Mouse (Mus musculus): ENCODE measurements around the gene Rasal1. TPM values are rescaled to one million over a fixed set of nuclear protein-coding genes. Genes with fewer than 3 reads are reported as not detected.

The Rasal1 gene
- polyA plus RNA-seq, 1 experiment from 2014 or later, result 0.15 TPM

- Histone ChIP-seq H3K9ac (ENCODE audit: low read depth, low read length) (no peak overlapping the region), H3K4me3 (ENCODE audit: low read depth, low read length) (no peak overlapping the region), H3K27ac (ENCODE audit: low read length) (no peak overlapping the region), H3K9me3 (replicated peaks; ENCODE audit: control insufficient read depth, low read length) (no peaks in the 10 kb centered on the region), H3K4me1 (ENCODE audit: control insufficient read depth, low read depth, low read length) (peaks cover 12% of the 10 kb centered on the region), H3K4me2 (ENCODE audit: low read depth, low read length) (no peak overlapping the region), H3K36me3 (ENCODE audit: control insufficient read depth, insufficient read depth) (no peaks in the 10 kb centered on the region), H3K27me3 (ENCODE audit: control insufficient read depth, insufficient read depth, low read depth, low read length) (peaks cover 26% of the 10 kb centered on the region)
- ATAC-seq (ENCODE audit: low read depth), result no peak
- 17% methylated on average over 3 of the region's 3 CpGs for WGBS (ENCODE audit: insufficient replicate concordance)
Measured at GRCm38 (mm10) chr5:120644227-120644626, 4.4 kb upstream of the Rasal1 start.

GRCm38 (mm10) chr5:120645851-120646250 is 2.8 kb upstream of the Rasal1 start:
- 44% methylated on average over 6 of the region's 6 CpGs for WGBS (ENCODE audit: insufficient replicate concordance)
- H3K9me3 ChIP-seq (replicated peaks; ENCODE audit: control insufficient read depth, low read length), result no peaks in the 10 kb centered on the region
- H3K36me3 ChIP-seq (ENCODE audit: control insufficient read depth, insufficient read depth), result no peaks in the 10 kb centered on the region
- H3K4me2 ChIP-seq (ENCODE audit: low read depth, low read length), result no peak overlapping the region
- H3K4me1 ChIP-seq (ENCODE audit: control insufficient read depth, low read depth, low read length), result peaks cover 12% of the 10 kb centered on the region
- no peak overlapping the region for H3K27ac ChIP-seq (ENCODE audit: low read length)
- no peak overlapping the region for H3K9ac ChIP-seq (ENCODE audit: low read depth, low read length)
- peaks cover 39% of the 10 kb centered on the region for H3K27me3 ChIP-seq (ENCODE audit: control insufficient read depth, insufficient read depth, low read depth, low read length)
- no peak for ATAC-seq (ENCODE audit: low read depth)
- H3K4me3 ChIP-seq (ENCODE audit: low read depth, low read length), result no peak overlapping the region

- Histone ChIP-seq H3K9ac (ENCODE audit: low read depth, low read length) (no peak overlapping the region), H3K4me3 (ENCODE audit: low read depth, low read length) (no peak overlapping the region), H3K4me2 (ENCODE audit: low read depth, low read length) (no peak overlapping the region), H3K36me3 (ENCODE audit: control insufficient read depth, insufficient read depth) (no peaks in the 10 kb centered on the region), H3K27ac (ENCODE audit: low read length) (no peak overlapping the region), H3K27me3 (ENCODE audit: control insufficient read depth, insufficient read depth, low read depth, low read length) (peaks cover 39% of the 10 kb centered on the region), H3K4me1 (ENCODE audit: control insufficient read depth, low read depth, low read length) (peaks cover 12% of the 10 kb centered on the region), H3K9me3 (replicated peaks; ENCODE audit: control insufficient read depth, low read length) (no peaks in the 10 kb centered on the region)
- ATAC-seq (ENCODE audit: low read depth), result no peak
- WGBS (ENCODE audit: insufficient replicate concordance), result 52% methylated on average over 4 of the region's 4 CpGs
Measured at GRCm38 (mm10) chr5:120647361-120647760, 1.3 kb upstream of the Rasal1 start.

- peak overlapping the region; percentile 58; the same call in 1 of the 2 replicates for H3K4me2 ChIP-seq (ENCODE audit: low read depth, low read length)
- no peak for ATAC-seq (ENCODE audit: low read depth)
- H3K27ac ChIP-seq (ENCODE audit: low read length), result no peak overlapping the region
- no peak overlapping the region for H3K9ac ChIP-seq (ENCODE audit: low read depth, low read length)
- peaks cover 39% of the 10 kb centered on the region for H3K27me3 ChIP-seq (ENCODE audit: control insufficient read depth, insufficient read depth, low read depth, low read length)
- WGBS (ENCODE audit: insufficient replicate concordance), result 16% methylated on average over 12 of the region's 12 CpGs
- peaks cover 12% of the 10 kb centered on the region for H3K4me1 ChIP-seq (ENCODE audit: control insufficient read depth, low read depth, low read length)
- no peak overlapping the region; the same call in 1 of the 2 replicates for H3K4me3 ChIP-seq (ENCODE audit: low read depth, low read length)
- H3K9me3 ChIP-seq (replicated peaks; ENCODE audit: control insufficient read depth, low read length), result no peaks in the 10 kb centered on the region
- no peaks in the 10 kb centered on the region for H3K36me3 ChIP-seq (ENCODE audit: control insufficient read depth, insufficient read depth)
Measured at GRCm38 (mm10) chr5:120647814-120648491, 659 bp upstream of the Rasal1 start.

- Histone ChIP-seq H3K9me3 (replicated peaks; ENCODE audit: control insufficient read depth, low read length) (no peaks in the 10 kb centered on the region), H3K27me3 (ENCODE audit: control insufficient read depth, insufficient read depth, low read depth, low read length) (peaks cover 29% of the 10 kb centered on the region), H3K4me2 (ENCODE audit: low read depth, low read length) (peak overlapping the region; percentile 58), H3K27ac (ENCODE audit: low read length) (no peak overlapping the region), H3K4me1 (ENCODE audit: control insufficient read depth, low read depth, low read length) (peaks cover 12% of the 10 kb centered on the region), H3K36me3 (ENCODE audit: control insufficient read depth, insufficient read depth) (no peaks in the 10 kb centered on the region), H3K4me3 (ENCODE audit: low read depth, low read length) (peak overlapping the region; percentile 41), H3K9ac (ENCODE audit: low read depth, low read length) (no peak overlapping the region)
- peak; percentile 17; the same call in 1 of the 2 replicates for ATAC-seq (ENCODE audit: low read depth)
- 3% methylated on average over 21 of the region's 21 CpGs for WGBS (ENCODE audit: insufficient replicate concordance)
Measured at GRCm38 (mm10) chr5:120649374-120649933, 842 bp downstream of the Rasal1 start.

GRCm38 (mm10) chr5:120649938-120650337 is 1.3 kb downstream of the Rasal1 start:
- no peak overlapping the region for H3K9ac ChIP-seq (ENCODE audit: low read depth, low read length)
- no peaks in the 10 kb centered on the region for H3K36me3 ChIP-seq (ENCODE audit: control insufficient read depth, insufficient read depth)
- H3K4me2 ChIP-seq (ENCODE audit: low read depth, low read length), result no peak overlapping the region
- H3K27me3 ChIP-seq (ENCODE audit: control insufficient read depth, insufficient read depth, low read depth, low read length), result peaks cover 29% of the 10 kb centered on the region
- no peak overlapping the region for H3K27ac ChIP-seq (ENCODE audit: low read length)
- whole genome bisulfite sequencing (ENCODE audit: insufficient replicate concordance), result 20% methylated on average over 13 of the region's 13 CpGs
- H3K4me1 ChIP-seq (ENCODE audit: control insufficient read depth, low read depth, low read length), result peaks cover 12% of the 10 kb centered on the region
- ATAC-seq (ENCODE audit: low read depth), result no peak
- no peaks in the 10 kb centered on the region for H3K9me3 ChIP-seq (replicated peaks; ENCODE audit: control insufficient read depth, low read length)
- no peak overlapping the region for H3K4me3 ChIP-seq (ENCODE audit: low read depth, low read length)

GRCm38 (mm10) chr5:120651230-120651629 is 2.6 kb downstream of the Rasal1 start:
- Histone ChIP-seq H3K27me3 (ENCODE audit: control insufficient read depth, insufficient read depth, low read depth, low read length) (peaks cover 25% of the 10 kb centered on the region), H3K4me2 (ENCODE audit: low read depth, low read length) (no peak overlapping the region), H3K27ac (ENCODE audit: low read length) (no peak overlapping the region), H3K9me3 (replicated peaks; ENCODE audit: control insufficient read depth, low read length) (no peaks in the 10 kb centered on the region), H3K9ac (ENCODE audit: low read depth, low read length) (no peak overlapping the region), H3K36me3 (ENCODE audit: control insufficient read depth, insufficient read depth) (no peaks in the 10 kb centered on the region), H3K4me1 (ENCODE audit: control insufficient read depth, low read depth, low read length) (peaks cover 12% of the 10 kb centered on the region), H3K4me3 (ENCODE audit: low read depth, low read length) (no peak overlapping the region)
- ATAC-seq (ENCODE audit: low read depth), result no peak
- 34% methylated on average over 5 of the region's 5 CpGs for WGBS (ENCODE audit: insufficient replicate concordance)

GRCm38 (mm10) chr5:120652915-120653701 is 4.5 kb downstream of the Rasal1 start:
- Histone ChIP-seq H3K4me1 (ENCODE audit: control insufficient read depth, low read depth, low read length) (peaks cover 11% of the 10 kb centered on the region), H3K9ac (ENCODE audit: low read depth, low read length) (no peak overlapping the region), H3K36me3 (ENCODE audit: control insufficient read depth, insufficient read depth) (no peaks in the 10 kb centered on the region), H3K9me3 (replicated peaks; ENCODE audit: control insufficient read depth, low read length) (no peaks in the 10 kb centered on the region), H3K4me2 (ENCODE audit: low read depth, low read length) (no peak overlapping the region), H3K27ac (ENCODE audit: low read length) (no peak overlapping the region), H3K27me3 (ENCODE audit: control insufficient read depth, insufficient read depth, low read depth, low read length) (peaks cover 20% of the 10 kb centered on the region), H3K4me3 (ENCODE audit: low read depth, low read length) (no peak overlapping the region)
- 68% methylated on average over 28 of the region's 28 CpGs for WGBS (ENCODE audit: insufficient replicate concordance)
- ATAC-seq (ENCODE audit: low read depth), result no peak

GRCm38 (mm10) chr5:120653873-120654272 is 5.3 kb downstream of the Rasal1 start:
- H3K9me3 ChIP-seq (replicated peaks; ENCODE audit: control insufficient read depth, low read length), result no peaks in the 10 kb centered on the region
- H3K4me1 ChIP-seq (ENCODE audit: control insufficient read depth, low read depth, low read length), result peaks cover 4% of the 10 kb centered on the region
- H3K27me3 ChIP-seq (ENCODE audit: control insufficient read depth, insufficient read depth, low read depth, low read length), result peaks cover 16% of the 10 kb centered on the region
- no peak overlapping the region for H3K4me3 ChIP-seq (ENCODE audit: low read depth, low read length)
- H3K36me3 ChIP-seq (ENCODE audit: control insufficient read depth, insufficient read depth), result no peaks in the 10 kb centered on the region
- H3K4me2 ChIP-seq (ENCODE audit: low read depth, low read length), result no peak overlapping the region
- no peak overlapping the region for H3K9ac ChIP-seq (ENCODE audit: low read depth, low read length)
- H3K27ac ChIP-seq (ENCODE audit: low read length), result no peak overlapping the region
- ATAC-seq (ENCODE audit: low read depth), result no peak
- 74% methylated on average over 2 of the region's 2 CpGs for WGBS (ENCODE audit: insufficient replicate concordance)
